ENCODE assay signal across 8 mouse cellular contexts in genomic region chr1:170900799-170901467, GRCm38 (mm10). TPM values are rescaled to one million over a fixed set of nuclear protein-coding genes. Genes with fewer than 3 reads are reported as not detected.
DNase-seq lines count a peak whose midpoint lies in the region; ATAC-seq and TF ChIP-seq lines count a peak whose summit lies in the region.

No protein-coding gene starts in this region.

- WGBS in embryonic facial prominence, embryonic 15.5 days: 29% methylated on average over 10 of the region's 10 CpGs
- WGBS in limb, embryonic 15.5 days: 35% methylated on average over 10 of the region's 10 CpGs
- 32% methylated on average over 10 of the region's 10 CpGs for WGBS in midbrain, postnatal 0 days

- H3K27me3 ChIP-seq in embryonic facial prominence, embryonic 15.5 days: peaks cover 9% of the 10 kb centered on the region; the same call in 1 of the 2 replicates
- H3K27me3 ChIP-seq in limb, embryonic 15.5 days: peaks cover 21% of the 10 kb centered on the region
- H3K27me3 ChIP-seq in midbrain, postnatal 0 days (ENCODE audit: insufficient read depth, low read length): peaks cover 7% of the 10 kb centered on the region; the same call in 1 of the 2 replicates

- no peak overlapping the region for H3K4me3 ChIP-seq in embryonic facial prominence, embryonic 15.5 days (replicated peaks)
- H3K4me3 ChIP-seq in limb, embryonic 15.5 days: no peak overlapping the region
- H3K4me3 ChIP-seq in midbrain, postnatal 0 days (ENCODE audit: low read depth, low read length): no peak overlapping the region

- no peak overlapping the region for H3K9ac ChIP-seq in embryonic facial prominence, embryonic 15.5 days
- H3K9ac ChIP-seq in limb, embryonic 15.5 days: no peak overlapping the region
- H3K9ac ChIP-seq in midbrain, postnatal 0 days (replicated peaks; ENCODE audit: low read length, poor library complexity, severe bottlenecking): no peak overlapping the region

- peak; percentile 31 for DNase-seq in kidney, adult 18-20 months
- no peak for DNase-seq in kidney, adult 11 months
- DNase-seq in T-cell, adult 2 months (ENCODE audit: low spot score): peak; percentile 35
- DNase-seq in induced T-regulatory cell, adult 2 months (ENCODE audit: low read depth): peak; percentile 90
- DNase-seq in midbrain, postnatal 0 days (ENCODE audit: low spot score): peak; percentile 84
- peak; percentile 41 for DNase-seq in thymus, postnatal 25 days

- H3K27ac ChIP-seq in embryonic facial prominence, embryonic 15.5 days (replicated peaks): no peak overlapping the region
- no peak overlapping the region for H3K27ac ChIP-seq in limb, embryonic 15.5 days
- no peak overlapping the region for H3K27ac ChIP-seq in midbrain, postnatal 0 days (ENCODE audit: low read depth, low read length)

- no peaks in the 10 kb centered on the region for H3K9me3 ChIP-seq in embryonic facial prominence, embryonic 15.5 days (replicated peaks)
- no peaks in the 10 kb centered on the region for H3K9me3 ChIP-seq in limb, embryonic 15.5 days
- H3K9me3 ChIP-seq in midbrain, postnatal 0 days (ENCODE audit: low read length): no peaks in the 10 kb centered on the region

- no peaks in the 10 kb centered on the region for H3K36me3 ChIP-seq in embryonic facial prominence, embryonic 15.5 days
- H3K36me3 ChIP-seq in limb, embryonic 15.5 days: no peaks in the 10 kb centered on the region
- H3K36me3 ChIP-seq in midbrain, postnatal 0 days (ENCODE audit: insufficient read depth, low read length): no peaks in the 10 kb centered on the region

- peak; percentile 74 for TF ChIP-seq CTCF in midbrain, postnatal 0 days (IDR thresholded peaks at IDR 0.05)

- H3K4me1 ChIP-seq in embryonic facial prominence, embryonic 15.5 days: peaks cover 6% of the 10 kb centered on the region; the same call in 1 of the 2 replicates
- peaks cover 3% of the 10 kb centered on the region for H3K4me1 ChIP-seq in limb, embryonic 15.5 days
- H3K4me1 ChIP-seq in midbrain, postnatal 0 days (ENCODE audit: insufficient read depth, low read length): no peaks in the 10 kb centered on the region

- no peak for ATAC-seq in embryonic facial prominence, embryonic 15.5 days (ENCODE audit: insufficient number of reproducible peaks, low FRiP score, low TSS enrichment, low read depth)
- ATAC-seq in limb, embryonic 15.5 days (ENCODE audit: insufficient number of reproducible peaks, low FRiP score, low TSS enrichment, low read depth): no peak
- ATAC-seq in midbrain, postnatal 0 days (ENCODE audit: low FRiP score): peak; percentile 32; the same call in 1 of the 2 replicates

- peak overlapping the region; percentile 5; the same call in 1 of the 2 replicates for H3K4me2 ChIP-seq in embryonic facial prominence, embryonic 15.5 days (replicated peaks)
- H3K4me2 ChIP-seq in limb, embryonic 15.5 days: peak overlapping the region; percentile 20; the same call in 1 of the 2 replicates
- H3K4me2 ChIP-seq in midbrain, postnatal 0 days (ENCODE audit: low read depth, low read length, poor library complexity, severe bottlenecking): peak overlapping the region; percentile 18; the same call in 1 of the 2 replicates

RNA-seq across cellular contexts. Expression of gene Fcrlb, which starts 11.8 kb away (rescaled TPM):
- polyA plus RNA-seq in embryonic facial prominence, embryonic 15.5 days (2015; fragmentation: Nextera tagmentation; extraction: Ambion mirVana): 0.12 TPM in 1 of 2 replicates, not detected in the other
- polyA plus RNA-seq in limb, embryonic 15.5 days (2015; fragmentation: Nextera tagmentation; extraction: Ambion mirVana): 0.14 and 0.15 TPM in 2 replicates
- total RNA-seq in midbrain, postnatal 0 days (2014; rRNA removed): 1.7 and 2.2 TPM in 2 replicates
- polyA plus RNA-seq in midbrain, postnatal 0 days (2015; fragmentation: Nextera tagmentation; extraction: Ambion mirVana): 1.3 and 1.8 TPM in 2 replicates

RNA-seq across cellular contexts. Expression of gene Dusp12, which starts 15.6 kb away (rescaled TPM):
- polyA plus RNA-seq in embryonic facial prominence, embryonic 15.5 days (2015; fragmentation: Nextera tagmentation; extraction: Ambion mirVana): 41.0 and 43.5 TPM in 2 replicates
- polyA plus RNA-seq in limb, embryonic 15.5 days (2015; fragmentation: Nextera tagmentation; extraction: Ambion mirVana): 44.5 and 48.3 TPM in 2 replicates
- 43.3 and 44.1 TPM in 2 replicates for total RNA-seq in midbrain, postnatal 0 days (2014; rRNA removed)
- polyA plus RNA-seq in midbrain, postnatal 0 days (2015; fragmentation: Nextera tagmentation; extraction: Ambion mirVana): 38.0 and 39.6 TPM in 2 replicates

RNA-seq across cellular contexts. Expression of gene Gm26620, which starts 16.1 kb away (rescaled TPM):
- 0.33 and 0.72 TPM in 2 replicates for polyA plus RNA-seq in embryonic facial prominence, embryonic 15.5 days (2015; fragmentation: Nextera tagmentation; extraction: Ambion mirVana)
- 0.43 and 0.76 TPM in 2 replicates for polyA plus RNA-seq in limb, embryonic 15.5 days (2015; fragmentation: Nextera tagmentation; extraction: Ambion mirVana)
- total RNA-seq in midbrain, postnatal 0 days (2014; rRNA removed): 1.6 and 1.9 TPM in 2 replicates
- polyA plus RNA-seq in midbrain, postnatal 0 days (2015; fragmentation: Nextera tagmentation; extraction: Ambion mirVana): 0.77 and 1.2 TPM in 2 replicates

RNA-seq across cellular contexts. Expression of gene Fcrla, which starts 26.4 kb away (rescaled TPM):
- polyA plus RNA-seq in embryonic facial prominence, embryonic 15.5 days (2015; fragmentation: Nextera tagmentation; extraction: Ambion mirVana): not detected in 2 replicates
- polyA plus RNA-seq in limb, embryonic 15.5 days (2015; fragmentation: Nextera tagmentation; extraction: Ambion mirVana): 0.22 TPM in 1 of 2 replicates, not detected in the other
- not detected in 2 replicates for total RNA-seq in midbrain, postnatal 0 days (2014; rRNA removed)
- polyA plus RNA-seq in midbrain, postnatal 0 days (2015; fragmentation: Nextera tagmentation; extraction: Ambion mirVana): not detected in 2 replicates

RNA-seq across cellular contexts. Expression of gene Atf6, which starts 33.4 kb away (rescaled TPM):
- polyA plus RNA-seq in embryonic facial prominence, embryonic 15.5 days (2015; fragmentation: Nextera tagmentation; extraction: Ambion mirVana): 8.9 and 9.2 TPM in 2 replicates
- 8.3 and 8.6 TPM in 2 replicates for polyA plus RNA-seq in limb, embryonic 15.5 days (2015; fragmentation: Nextera tagmentation; extraction: Ambion mirVana)
- total RNA-seq in midbrain, postnatal 0 days (2014; rRNA removed): 17.4 and 21.0 TPM in 2 replicates
- polyA plus RNA-seq in midbrain, postnatal 0 days (2015; fragmentation: Nextera tagmentation; extraction: Ambion mirVana): 5.4 and 5.5 TPM in 2 replicates
